Mouse (Mus musculus) frontal cortex, adult 2 months (tissue): ENCODE measurements at regions not wholly inside any gene's neighbourhood (a gene's known extent, or its start where the extent isn't known, plus 50 kb on each side); places are given as distances from the start of the nearest gene placed in this dataset.

Experiments
- DNase-seq, 2 experiments: peaks; one replicate each; pipeline ENCODE4 v3.0.0; 2022; ENCODE audit warnings: low spot score in 1 of 2; ENCODE audit errors: extremely low spot score in 1 of 2

DNA sequence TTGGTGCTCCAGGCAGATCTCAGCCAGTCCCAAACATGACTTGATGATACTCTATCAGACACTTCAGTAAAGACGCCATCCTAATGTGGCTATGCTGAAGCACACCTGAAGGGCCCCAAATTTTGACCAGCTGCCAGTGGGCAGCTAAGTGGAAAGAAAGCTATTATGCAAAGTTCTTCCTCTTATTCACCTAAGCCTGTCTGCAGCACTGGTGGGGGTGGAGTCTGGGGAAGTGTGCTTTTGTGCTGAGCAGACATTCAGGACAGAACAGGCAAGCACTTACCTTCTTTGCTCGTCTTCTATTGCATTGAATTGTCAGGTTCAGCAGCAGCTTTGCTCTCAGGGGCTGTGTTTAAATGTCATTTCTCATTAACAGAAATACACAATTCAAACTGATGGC lies 200.7 kb downstream of the Pla2g4a start:
- DNase-seq: no peak

DNA sequence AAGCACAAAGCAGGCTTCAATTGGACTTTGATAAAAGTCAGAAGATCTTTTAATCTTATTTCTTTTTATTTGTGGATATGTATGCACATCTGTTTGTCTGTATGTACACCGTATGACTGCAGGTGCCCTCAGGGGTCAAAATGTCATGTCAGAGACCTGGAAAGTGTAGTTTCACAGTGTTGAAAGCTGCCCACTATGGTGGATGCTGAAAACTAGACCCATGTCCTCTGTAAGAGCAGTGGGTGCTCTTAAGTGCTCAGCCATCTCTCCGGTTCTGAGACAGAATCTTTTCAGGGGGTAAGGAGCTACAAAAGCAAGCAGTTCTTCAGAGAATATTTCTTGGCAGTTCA lies 202.3 kb downstream of the Pla2g4a start:
- no peak for DNase-seq

DNA sequence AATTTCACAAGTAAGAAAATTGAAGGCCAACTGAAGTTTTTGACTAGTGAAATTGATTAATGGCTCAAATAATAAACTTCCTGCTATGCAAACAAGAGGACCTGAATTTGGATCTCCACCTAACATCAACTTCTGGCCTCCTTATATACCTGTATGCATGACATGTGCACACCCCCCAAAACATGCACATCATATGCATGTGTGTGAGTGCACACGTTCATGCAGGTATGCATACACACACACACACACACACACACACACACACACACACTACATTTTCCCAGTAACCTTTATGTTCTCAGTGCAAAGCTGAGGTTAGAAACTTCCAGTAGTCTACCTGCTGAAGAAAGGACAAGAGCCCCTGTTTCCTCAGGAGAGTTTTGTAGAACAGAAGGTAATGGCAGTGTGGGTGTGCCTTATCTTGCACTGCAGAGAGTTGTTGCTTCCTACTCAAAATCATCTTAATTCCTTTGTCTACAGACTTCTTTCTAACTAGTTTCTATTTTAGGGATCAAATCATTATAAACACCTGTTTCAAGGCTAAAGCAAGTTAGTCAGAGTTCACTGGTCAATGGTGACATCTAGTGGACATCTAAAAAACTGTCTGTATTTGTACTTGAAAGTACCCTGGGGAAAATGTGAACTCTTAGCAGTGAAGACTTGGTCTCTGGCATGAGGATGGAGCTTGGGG lies 202.9 kb downstream of the Pla2g4a start:
- peak in 1 of 2 experiments; percentile 81 for DNase-seq

DNA sequence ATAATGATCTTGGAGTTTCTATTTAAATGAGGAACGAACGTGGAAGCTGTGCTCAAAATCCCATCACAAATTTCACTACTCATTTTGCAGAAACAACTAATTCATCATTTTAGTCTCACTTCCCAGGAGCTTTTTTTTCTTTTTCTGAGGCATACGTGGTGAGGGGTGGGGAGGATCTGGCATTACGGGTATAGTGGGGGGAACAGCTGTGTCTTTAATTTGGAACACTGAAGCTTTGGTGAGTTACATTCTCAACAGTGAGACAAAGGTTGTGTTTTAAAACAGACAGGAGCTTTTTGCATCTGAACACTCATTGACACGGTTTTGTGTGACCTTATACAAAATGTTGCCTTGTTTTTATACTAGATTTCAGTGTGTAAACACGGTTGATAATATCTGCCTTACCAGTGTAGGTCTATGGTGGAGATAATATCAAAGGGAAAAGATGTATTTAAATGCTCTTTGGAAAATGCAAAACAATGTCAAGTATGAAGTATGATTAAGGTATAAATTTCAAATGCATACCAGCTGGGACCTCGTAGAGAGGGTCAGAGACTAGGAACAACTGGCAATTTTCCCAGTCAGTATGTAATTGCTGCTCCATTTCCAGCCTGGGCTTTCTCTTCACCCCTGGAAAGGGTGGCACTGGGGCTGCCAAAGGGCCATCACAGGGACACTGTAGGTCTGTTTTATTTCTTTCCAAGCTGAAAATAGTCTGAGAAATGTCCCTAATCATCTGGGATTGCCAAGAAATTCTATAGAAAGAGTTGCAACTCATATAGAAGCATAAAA lies 207.6 kb downstream of the Pla2g4a start:
- DNase-seq: no peak

DNA sequence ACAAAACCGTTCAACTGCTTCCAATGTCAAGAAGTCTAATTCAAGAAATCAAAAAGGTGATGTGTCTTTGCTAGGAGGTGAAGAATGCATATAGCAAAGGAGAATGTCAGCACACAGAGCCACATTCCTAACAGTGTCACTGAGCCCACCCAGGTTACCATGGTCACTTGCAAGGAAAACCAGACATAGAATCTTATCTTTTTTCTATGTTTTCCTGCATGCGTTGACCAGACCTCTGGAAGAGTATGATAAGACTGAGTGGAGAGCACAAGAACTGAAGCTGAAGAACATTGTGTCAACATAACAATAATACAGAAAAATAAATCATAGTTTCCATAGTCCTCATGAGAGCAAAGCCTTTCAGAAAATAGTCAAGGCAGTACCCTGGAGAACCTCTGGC lies 211.7 kb downstream of the Pla2g4a start:
- DNase-seq: no peak

DNA sequence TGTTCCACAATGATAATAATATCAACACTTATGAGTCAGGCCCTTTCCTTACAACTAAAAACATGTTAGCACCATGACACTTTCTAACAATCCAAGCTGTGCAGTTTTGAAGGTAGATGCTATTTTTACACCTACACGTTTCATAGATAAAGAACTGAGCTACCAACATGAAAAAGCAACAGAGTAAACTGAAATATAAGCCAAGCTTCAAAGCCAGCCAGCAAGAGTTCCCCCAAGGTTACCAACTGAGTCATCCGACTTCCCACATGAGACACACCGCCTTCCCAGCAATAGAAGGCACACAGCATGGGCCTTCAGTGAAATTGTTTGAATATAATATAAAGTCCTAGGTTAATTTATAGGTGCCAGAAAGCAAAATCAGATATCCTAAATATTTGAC lies 222.1 kb downstream of the Pla2g4a start:
- DNase-seq: peak; percentile 13 to 29

DNA sequence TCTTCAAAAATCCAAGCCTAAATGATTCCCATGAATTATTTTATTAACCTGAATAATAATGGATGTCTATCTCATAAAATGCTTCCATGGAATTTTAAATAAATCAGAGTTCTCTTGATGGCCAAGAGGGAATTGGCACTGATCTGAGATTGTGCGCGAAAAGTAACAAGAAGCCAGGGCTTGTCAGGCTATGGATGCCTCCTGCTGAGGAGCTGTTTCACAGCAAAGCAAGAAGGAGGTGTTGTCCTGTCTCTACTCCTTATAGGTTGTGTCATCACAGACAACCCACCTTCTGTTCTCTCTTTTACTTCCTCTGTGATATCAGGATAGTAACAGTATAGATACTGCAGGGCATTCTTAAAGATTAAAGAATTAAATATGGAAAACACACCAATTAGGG lies 226.8 kb downstream of the Pla2g4a start:
- DNase-seq: no peak

DNA sequence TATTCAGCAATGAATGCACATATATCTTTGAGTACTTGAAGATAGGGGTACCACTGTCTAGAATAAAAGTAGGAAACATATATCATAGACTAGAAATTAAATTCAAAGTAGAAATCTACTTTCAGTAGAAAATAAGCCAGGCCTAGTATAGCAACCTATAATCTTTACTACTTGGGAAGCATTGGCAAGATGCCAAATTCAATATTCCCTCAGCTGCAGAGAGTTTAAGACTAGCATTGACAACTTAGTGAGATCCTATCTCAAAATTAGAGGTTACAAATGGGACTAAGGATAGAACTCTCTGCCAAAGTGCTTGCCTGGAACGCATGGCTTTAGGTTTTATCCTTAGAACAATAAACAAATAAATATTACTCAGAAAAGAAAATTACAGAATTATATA lies 245.9 kb downstream of the Pla2g4a start:
- no peak for DNase-seq

DNA sequence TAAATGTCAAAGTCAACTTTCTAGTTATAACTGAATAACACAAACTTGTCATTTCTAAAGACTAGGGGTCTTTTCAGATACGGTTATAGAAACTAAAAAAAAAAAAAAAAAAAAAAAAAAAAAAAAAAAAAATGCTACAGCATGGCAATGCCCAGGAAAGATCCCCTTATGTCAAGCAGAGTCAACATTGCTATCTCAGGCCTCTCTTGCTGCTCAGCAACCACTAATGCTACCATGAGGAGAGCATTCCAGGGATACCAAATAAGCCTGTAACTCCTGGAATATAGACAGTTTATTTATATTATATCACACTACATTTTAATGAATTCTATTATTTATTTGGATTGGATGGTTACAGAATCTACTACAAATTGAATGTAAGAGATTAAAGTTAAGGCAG lies 248.8 kb downstream of the Pla2g4a start:
- DNase-seq: no peak

DNA sequence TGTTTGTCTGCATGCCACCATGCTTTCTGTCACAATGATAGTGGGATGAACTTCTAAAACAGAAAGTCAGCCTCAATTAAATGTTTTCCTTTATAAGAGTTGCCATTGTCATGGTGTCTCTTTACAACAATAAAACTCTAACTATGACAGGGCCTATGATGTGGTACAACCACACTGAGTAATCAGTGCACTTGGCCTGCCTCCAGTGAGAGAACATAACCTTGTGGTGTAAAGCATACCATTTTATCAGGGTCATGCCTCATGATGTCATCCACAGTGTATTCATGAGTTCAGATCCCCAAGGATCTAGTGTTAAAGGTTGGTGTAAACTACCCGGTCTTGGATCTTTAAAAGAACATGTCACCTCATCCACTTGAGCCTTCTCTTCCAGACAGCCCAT lies 255.9 kb downstream of the Pla2g4a start:
- no peak for DNase-seq

DNA sequence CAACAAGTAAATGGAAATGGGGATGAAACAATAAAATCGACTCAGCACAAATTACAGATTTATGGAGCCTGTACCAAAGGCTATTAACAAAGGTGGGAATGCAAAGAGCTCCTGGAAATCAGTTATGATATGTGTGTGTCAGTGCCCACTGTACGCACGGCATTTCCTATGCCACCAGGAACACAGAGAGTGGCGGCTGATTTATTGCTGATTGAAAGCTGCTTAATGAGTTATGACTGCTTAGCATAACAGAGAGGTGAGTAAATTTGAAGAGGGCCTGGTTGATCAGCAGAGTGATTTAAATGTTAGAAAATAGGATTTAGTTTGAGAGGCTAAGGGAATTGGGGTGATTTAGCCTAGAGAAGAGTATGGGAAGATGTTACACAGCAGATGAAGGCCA lies 261.7 kb downstream of the Pla2g4a start:
- DNase-seq: no peak

DNA sequence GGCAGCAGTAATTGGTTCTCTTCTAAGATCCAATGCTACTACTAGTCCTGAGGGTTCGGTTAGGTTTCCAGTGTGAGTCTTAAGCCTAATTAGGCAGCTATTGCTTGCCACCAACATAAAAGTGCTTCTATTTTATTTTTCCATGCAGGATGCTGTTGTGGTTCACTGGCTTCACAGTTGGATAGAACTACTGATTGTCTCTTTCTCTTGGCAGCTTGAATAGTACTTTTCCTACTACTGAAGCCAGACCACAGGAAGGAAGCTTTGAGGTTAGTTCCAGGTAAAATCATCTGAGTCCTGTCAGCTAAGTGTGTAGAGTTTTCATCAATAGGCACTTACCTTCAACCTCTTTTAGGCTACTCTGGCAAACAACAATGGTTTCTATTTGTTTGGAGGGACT lies 286.9 kb downstream of the Pla2g4a start:
- DNase-seq: no peak

DNA sequence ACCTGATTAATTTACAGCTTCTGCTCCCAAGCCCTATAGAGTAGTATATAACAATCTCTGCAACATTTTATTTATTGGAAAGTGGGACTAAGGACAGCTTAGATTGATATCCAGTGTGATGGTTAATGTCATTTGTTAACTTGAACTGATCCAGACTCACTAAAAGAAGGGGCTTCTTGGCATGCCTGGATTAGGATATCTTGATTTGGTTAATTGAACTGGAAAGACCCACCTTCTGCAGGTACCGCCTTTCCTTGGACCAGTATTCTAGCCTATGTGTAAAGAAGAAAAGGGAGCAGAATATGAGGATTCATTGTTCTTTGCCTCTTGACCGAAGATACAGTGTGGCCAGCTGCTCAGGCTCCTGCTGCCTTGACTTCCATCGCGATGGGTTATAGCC lies 288.5 kb downstream of the Pla2g4a start:
- no peak for DNase-seq

DNA sequence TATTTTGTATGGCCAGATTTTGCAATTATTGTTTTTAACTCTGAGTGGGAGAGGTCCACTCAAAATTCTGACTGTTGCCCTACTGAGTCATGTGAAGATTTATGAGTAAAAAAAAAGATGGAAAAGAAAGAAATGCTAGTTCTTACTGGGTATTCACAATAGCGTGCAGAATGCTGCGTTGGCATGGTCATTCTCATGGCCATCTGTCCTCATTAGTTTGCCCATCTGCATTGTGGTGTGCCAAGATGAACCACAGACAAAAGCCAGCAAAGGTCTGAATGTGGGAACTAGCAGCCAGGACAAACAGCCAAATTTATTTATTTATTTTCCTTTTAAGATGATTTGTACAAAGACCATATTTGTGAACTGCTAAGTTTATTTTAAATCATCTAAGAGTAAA lies 289.0 kb downstream of the Pla2g4a start:
- DNase-seq: no peak

DNA sequence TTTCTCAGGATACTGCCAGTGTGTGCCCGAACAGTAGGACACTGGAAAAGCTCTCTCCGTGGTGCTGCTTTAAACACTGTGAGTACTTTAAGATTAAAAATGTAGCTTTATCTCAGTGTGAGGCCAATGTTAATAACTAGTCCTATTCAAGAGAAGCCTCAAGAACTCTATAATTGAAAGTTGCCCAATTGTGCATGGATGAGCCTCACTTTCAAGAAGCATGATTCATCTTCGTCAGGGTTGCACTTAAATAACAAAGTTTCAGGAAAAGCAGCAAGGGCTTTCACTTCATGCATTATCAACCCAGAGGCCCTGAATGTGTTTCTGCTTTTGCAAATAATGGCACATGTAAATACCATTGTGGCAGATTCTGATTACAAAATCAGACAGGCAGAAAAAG lies 290.0 kb downstream of the Pla2g4a start:
- DNase-seq: no peak
